Comparison of ENCODE assay signal across 13 mouse cellular contexts in the genomic region with DNA sequence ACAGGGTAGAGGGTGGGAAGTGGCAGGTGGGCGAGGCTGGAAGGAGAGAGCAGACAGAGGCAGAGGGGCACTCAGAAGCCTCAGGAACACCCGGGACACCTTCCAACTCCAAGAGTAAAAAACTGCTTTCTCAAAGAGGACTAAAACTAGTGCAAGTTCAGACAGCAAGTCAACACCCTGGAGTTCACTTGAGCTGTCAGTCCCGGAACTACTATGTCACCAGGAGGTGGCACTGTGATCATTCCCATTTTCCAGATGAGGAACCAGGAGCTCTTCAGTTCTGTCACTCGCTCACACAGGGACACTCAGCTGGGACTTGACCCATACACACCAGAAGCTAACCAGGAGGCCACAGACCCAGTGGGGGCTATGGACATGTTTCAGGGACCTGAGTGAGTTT. TPM values are rescaled to one million over a fixed set of nuclear protein-coding genes. Genes with fewer than 3 reads are reported as not detected.
DNase-seq lines count a peak whose midpoint lies in the region; ATAC-seq and TF ChIP-seq lines count a peak whose summit lies in the region.
"Had no signal": no experiment of that assay in that cellular context is flagged by ENCODE, and none has a peak within 500 bp of the region (broad histone marks: within the 10 kb centered on the region; RNA-seq: fewer than 3 reads in every experiment).

No protein-coding gene starts in this region.

- no peak overlapping the region for H3K4me2 ChIP-seq in hindbrain, postnatal 0 days (ENCODE audit: low read depth, low read length)
- H3K4me2 ChIP-seq in hindbrain, embryonic 16.5 days (ENCODE audit: low read length) = no peak overlapping the region
- no peak overlapping the region for H3K4me2 ChIP-seq in liver, embryonic 13.5 days
- H3K4me2 ChIP-seq: neural tube, embryonic 15.5 days had no signal

- peaks cover 26% of the 10 kb centered on the region for H3K4me1 ChIP-seq in hindbrain, postnatal 0 days (ENCODE audit: insufficient read depth, low read length)
- H3K4me1 ChIP-seq in hindbrain, embryonic 16.5 days (ENCODE audit: control insufficient read depth, insufficient read depth, low read depth, low read length) = peaks cover 29% of the 10 kb centered on the region
- H3K4me1 ChIP-seq in E14TG2a.4 (replicated peaks; ENCODE audit: low read depth, low read length) = peaks cover 32% of the 10 kb centered on the region
- H3K4me1 ChIP-seq in liver, embryonic 13.5 days (replicated peaks) = peaks cover 72% of the 10 kb centered on the region

- 57% methylated on average over 4 of the region's 4 CpGs for WGBS in hindbrain, postnatal 0 days
- WGBS in hindbrain, embryonic 16.5 days = 60% methylated on average over 4 of the region's 4 CpGs
- WGBS in liver, embryonic 13.5 days (ENCODE audit: insufficient replicate concordance) = 55% methylated on average over 4 of the region's 4 CpGs

- no peaks in the 10 kb centered on the region for H3K27me3 ChIP-seq in hindbrain, postnatal 0 days (ENCODE audit: insufficient read depth, low read length)
- no peaks in the 10 kb centered on the region for H3K27me3 ChIP-seq in hindbrain, embryonic 16.5 days (replicated peaks; ENCODE audit: control insufficient read depth, insufficient read depth, low read length)
- H3K27me3 ChIP-seq in E14TG2a.4 (ENCODE audit: insufficient read depth, low read length) = peaks cover 20% of the 10 kb centered on the region
- no peaks in the 10 kb centered on the region for H3K27me3 ChIP-seq in liver, embryonic 13.5 days

- no peak for ATAC-seq in hindbrain, postnatal 0 days
- no peak for ATAC-seq in hindbrain, embryonic 16.5 days
- no peak for ATAC-seq in liver, embryonic 13.5 days (ENCODE audit: low read depth)

- H3K27ac ChIP-seq in hindbrain, postnatal 0 days = no peak overlapping the region
- H3K27ac ChIP-seq in hindbrain, embryonic 16.5 days (ENCODE audit: low read depth, low read length) = no peak overlapping the region
- H3K27ac ChIP-seq in liver, embryonic 13.5 days = peak overlapping the region; percentile 99
- H3K27ac ChIP-seq: neural tube, embryonic 15.5 days had no signal

- no peaks in the 10 kb centered on the region for H3K9me3 ChIP-seq in hindbrain, postnatal 0 days (ENCODE audit: low read length)
- no peaks in the 10 kb centered on the region for H3K9me3 ChIP-seq in hindbrain, embryonic 16.5 days (ENCODE audit: control insufficient read depth, low read length)
- H3K9me3 ChIP-seq in E14TG2a.4 (ENCODE audit: low read length) = no peaks in the 10 kb centered on the region
- no peaks in the 10 kb centered on the region for H3K9me3 ChIP-seq in liver, embryonic 13.5 days (replicated peaks)
- H3K9me3 ChIP-seq: neural tube, embryonic 15.5 days had no signal

- H3K9ac ChIP-seq in hindbrain, postnatal 0 days (replicated peaks; ENCODE audit: low read length) = no peak overlapping the region
- H3K9ac ChIP-seq in hindbrain, embryonic 16.5 days (ENCODE audit: low read depth, low read length) = no peak overlapping the region
- 0 out of 2 replicates have a peak overlapping the region, but pooled peaks have one; percentile 18 for H3K9ac ChIP-seq in liver, embryonic 13.5 days
- H3K9ac ChIP-seq: neural tube, embryonic 15.5 days had no signal

- no peak for DNase-seq in hindbrain, postnatal 0 days (ENCODE audit: low spot score)
- peak; percentile 45 for DNase-seq in NIH3T3 (ENCODE audit: low read depth)
- DNase-seq in liver, embryonic 13.5 days = peak; percentile 39
- DNase-seq in spleen, postnatal 4 days (ENCODE audit: low spot score in 2 of 2) = no peak
- no peak for DNase-seq in spleen, adult 18-20 months

- H3K36me3 ChIP-seq in hindbrain, postnatal 0 days (ENCODE audit: insufficient read depth, low read length) = no peaks in the 10 kb centered on the region
- H3K36me3 ChIP-seq in hindbrain, embryonic 16.5 days (ENCODE audit: control insufficient read depth, insufficient read depth, low read length) = no peaks in the 10 kb centered on the region
- H3K36me3 ChIP-seq in E14TG2a.4 (ENCODE audit: insufficient read depth, low read length) = no peaks in the 10 kb centered on the region
- no peaks in the 10 kb centered on the region; the same call in 1 of the 2 replicates for H3K36me3 ChIP-seq in liver, embryonic 13.5 days
- H3K36me3 ChIP-seq: neural tube, embryonic 15.5 days had no signal

- H3K4me3 ChIP-seq in hindbrain, postnatal 0 days (ENCODE audit: low read length) = no peak overlapping the region
- no peak overlapping the region for H3K4me3 ChIP-seq in hindbrain, embryonic 16.5 days (ENCODE audit: low read length)
- H3K4me3 ChIP-seq in E14TG2a.4 (replicated peaks; ENCODE audit: low read length) = no peak overlapping the region
- H3K4me3 ChIP-seq in liver, embryonic 13.5 days (replicated peaks) = no peak overlapping the region
- H3K4me3 ChIP-seq: erythroblast, embryonic 14.5 days; neural tube, embryonic 15.5 days had no signal

- TF ChIP-seq CTCF in hindbrain, postnatal 0 days (IDR thresholded peaks at IDR 0.05; ENCODE audit: low read depth) = peak; percentile 52
- TF ChIP-seq CTCF in E14TG2a.4 (conservative IDR thresholded peaks at IDR 0.05; ENCODE audit: low read length) = peak; percentile 40; the same call in 1 of the 2 replicates

RNA-seq across cellular contexts. Expression of a gene that starts 6.6 kb away (rescaled TPM):
- total RNA-seq in hindbrain, postnatal 0 days (2014; rRNA removed) = not detected in 2 replicates
- not detected in 2 replicates for polyA plus RNA-seq in hindbrain, postnatal 0 days (2015; fragmentation: Nextera tagmentation; extraction: Ambion mirVana)
- polyA plus RNA-seq in hindbrain, embryonic 16.5 days (2015; fragmentation: Nextera tagmentation; extraction: Ambion mirVana) = not detected in 2 replicates
- not detected in 2 replicates for polyA plus RNA-seq in liver, embryonic 13.5 days (2015; fragmentation: Nextera tagmentation; extraction: Ambion mirVana)
- total RNA-seq: heart, postnatal 10 days; layer of hippocampus, adult 18-20 months; megakaryocyte progenitor cell, adult 5-6 weeks had no signal
- polyA plus RNA-seq: erythroblast, embryonic 14.5 days; neural tube, embryonic 15.5 days; stomach, embryonic 16.5 days had no signal

RNA-seq across cellular contexts. Expression of a gene that starts 30.6 kb away (rescaled TPM):
- total RNA-seq in hindbrain, postnatal 0 days (2014; rRNA removed) = 68.3 and 80.8 TPM in 2 replicates
- polyA plus RNA-seq in hindbrain, postnatal 0 days (2015; fragmentation: Nextera tagmentation; extraction: Ambion mirVana) = 23.7 and 24.2 TPM in 2 replicates
- polyA plus RNA-seq in hindbrain, embryonic 16.5 days (2015; fragmentation: Nextera tagmentation; extraction: Ambion mirVana) = 33.7 and 40.7 TPM in 2 replicates
- 5.3 and 5.4 TPM in 2 replicates for polyA plus RNA-seq in liver, embryonic 13.5 days (2015; fragmentation: Nextera tagmentation; extraction: Ambion mirVana)

Comparison
In these comparisons a context has a peak if more than half of its experiments do, and no peak if none do; other contexts are left out.
1. DNase-seq: peak in NIH3T3 (single experiment) and liver, embryonic 13.5 days (single experiment); none in hindbrain, postnatal 0 days (single experiment), spleen, postnatal 4 days (0 of 2) and spleen, adult 18-20 months (0 of 2).